Mouse (Mus musculus) kidney, adult 2 months (tissue): Measurements from ENCODE around the gene Klk13. TPM values are rescaled to one million over a fixed set of nuclear protein-coding genes. Genes with fewer than 3 reads are reported as not detected.
A peak's percentile ranks its signal among the peaks of the same experiment; 100 is the strongest.

Experiments used
- DNase-seq: peaks from one replicate; pipeline ENCODE4 v3.0.0; 2021
- H3K27ac ChIP-seq: fragments of 200-500 bp; 2 replicates; pipeline ENCODE4 v1.5.1; 2012; ENCODE audit warnings: low read depth, low read length, control low read depth, inconsistent platforms; ENCODE audit not compliant: insufficient read depth
- H3K27me3 ChIP-seq: fragments of 200-500 bp; replicated peaks from 2 replicates; pipeline ENCODE4 v1.6.1; 2012; ENCODE audit warnings: mild to moderate bottlenecking, moderate library complexity, low read length, inconsistent platforms; ENCODE audit not compliant: control insufficient read depth, insufficient read depth
- H3K36me3 ChIP-seq: fragments of 200-500 bp; 2 replicates; pipeline ENCODE4 v1.6.1; 2012; ENCODE audit warnings: mild to moderate bottlenecking, moderate library complexity, low read length, inconsistent platforms; ENCODE audit not compliant: control insufficient read depth, insufficient read depth
- H3K4me1 ChIP-seq: fragments of 200-500 bp; 2 replicates; pipeline ENCODE4 v1.6.1; 2011; ENCODE audit warnings: low read length; ENCODE audit not compliant: control insufficient read depth, insufficient read depth
- H3K4me3 ChIP-seq: fragments of 200-500 bp; 2 replicates; pipeline ENCODE4 v1.5.1; 2011; ENCODE audit warnings: mild to moderate bottlenecking, low read depth, low read length, control low read depth; ENCODE audit not compliant: insufficient read depth
- CTCF ChIP-seq: fragments of 200-500 bp; conservative IDR thresholded peaks from 2 replicates; pipeline ENCODE4 v1.5.1; 2011; ENCODE audit warnings: low read depth, mild to moderate bottlenecking, control low read depth, low read length, moderate library complexity, mixed read lengths; ENCODE audit not compliant: insufficient read depth, insufficient read length
- POLR2A ChIP-seq: fragments of 200-500 bp; IDR thresholded peaks from one replicate; pipeline ENCODE4 v1.6.1; 2011; ENCODE audit warnings: low read depth, low read length, control low read depth
- WGBS: fragments of 180-500 bp; shearing (Covaris S2); methylation state at CpG from one replicate; pipeline ENCODE4 v1.1.7; 2018; 5-methylcytosine and 5-hydroxymethylcytosine counted together
- polyA plus RNA-seq: library from polyadenylated mRNA; depleted of rRNA; stranded (reverse); fragments of >200 nt; gene quantifications from 2 replicates; pipeline ENCODE4 v1.2.3, GENCODE M21; 2012

The Klk13 gene
- polyA plus RNA-seq, 1 experiment, result not detected

DNA sequence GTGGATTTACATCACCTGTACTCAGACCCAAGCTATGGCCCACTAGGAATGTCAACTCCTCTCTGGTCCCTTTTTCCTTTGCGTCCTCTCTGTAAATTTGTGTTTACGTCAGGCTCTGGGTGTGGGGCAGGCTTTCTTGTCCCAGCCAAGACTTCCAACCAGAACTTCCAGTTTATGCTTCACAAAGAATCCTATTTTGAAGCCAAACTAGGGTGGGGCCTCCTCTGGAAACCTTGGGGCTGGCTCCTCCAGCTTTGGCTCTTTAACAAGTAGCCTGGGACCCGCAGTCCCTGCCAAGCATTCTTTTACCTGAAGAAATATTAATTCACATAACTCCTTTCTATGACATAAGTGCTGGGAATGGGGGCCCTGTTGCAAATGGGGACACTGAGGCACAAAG is 2.3 kb upstream of the Klk13 start:
- Histone ChIP-seq H3K4me3 (no peak overlapping the region), H3K36me3 (no peaks in the 10 kb centered on the region), H3K4me1 (no peaks in the 10 kb centered on the region), H3K27me3 (no peaks in the 10 kb centered on the region), H3K27ac (no peak overlapping the region)
- WGBS, result 83% methylated on average over 3 of the region's 3 CpGs
- no peak for TF ChIP-seq CTCF
- no peak for DNase-seq

DNA sequence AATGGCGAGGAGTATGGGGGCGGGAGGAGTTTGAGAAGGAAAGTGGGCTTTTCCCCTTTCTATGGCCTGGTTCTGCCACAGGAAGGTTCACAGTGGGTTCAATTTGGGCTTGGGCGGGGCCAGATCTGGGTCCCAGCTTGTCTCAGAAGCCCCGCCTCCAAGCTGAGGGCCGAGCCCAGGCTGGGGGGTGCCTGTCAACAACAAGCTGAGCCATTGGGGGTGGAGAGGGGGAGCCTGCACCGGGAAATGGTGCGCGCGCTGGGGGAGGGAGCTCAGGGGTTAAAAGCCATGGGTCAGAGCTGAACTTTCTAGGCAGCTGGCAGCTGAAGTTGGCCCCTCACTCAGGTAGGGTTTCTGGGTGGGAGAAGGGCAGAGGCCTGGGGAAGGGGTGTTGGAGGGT is 550 bp downstream of the Klk13 start:
- H3K4me1 ChIP-seq, result no peaks in the 10 kb centered on the region
- DNase-seq, result no peak
- no peaks in the 10 kb centered on the region for H3K27me3 ChIP-seq
- 9% methylated on average over 9 of the region's 9 CpGs for WGBS
- no peaks in the 10 kb centered on the region for H3K36me3 ChIP-seq
- no peak overlapping the region for H3K27ac ChIP-seq
- TF ChIP-seq POLR2A, result no peak
- TF ChIP-seq CTCF, result no peak
- no peak overlapping the region for H3K4me3 ChIP-seq

DNA sequence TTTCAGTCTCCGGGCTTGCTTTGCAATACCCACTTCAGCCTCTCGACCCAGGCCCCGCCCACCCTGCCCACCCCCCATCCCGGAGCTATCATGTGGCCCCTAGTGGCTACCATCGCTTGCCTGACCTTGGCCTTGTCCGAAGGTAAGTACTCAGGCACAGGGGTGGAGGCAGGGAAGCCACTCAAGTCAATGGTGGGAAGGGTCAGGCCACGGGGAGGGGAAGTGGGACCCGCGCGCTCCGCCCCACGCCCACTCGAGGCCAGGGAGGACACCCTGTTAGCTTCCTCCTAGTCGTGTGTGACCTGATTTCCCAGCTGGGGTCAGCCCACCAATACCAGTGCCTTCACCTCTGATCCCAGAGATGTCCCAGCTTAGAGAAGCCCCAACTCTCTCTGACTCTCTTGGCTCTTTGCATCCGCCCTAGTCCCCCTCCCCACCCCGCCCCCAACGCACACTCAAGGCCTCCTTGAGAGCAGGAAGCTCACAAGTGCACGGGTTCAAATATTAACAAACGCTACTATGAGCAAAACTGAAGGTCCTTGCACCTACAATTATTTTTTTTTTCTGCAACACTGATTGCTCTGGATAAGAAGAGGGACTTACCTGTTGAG is 1.5 kb downstream of the Klk13 start:
- TF ChIP-seq CTCF, result no peak
- no peak for TF ChIP-seq POLR2A
- Histone ChIP-seq H3K4me3 (no peak overlapping the region), H3K4me1 (no peaks in the 10 kb centered on the region), H3K27ac (no peak overlapping the region), H3K27me3 (no peaks in the 10 kb centered on the region), H3K36me3 (no peaks in the 10 kb centered on the region)
- DNase-seq, result no peak
- WGBS, result 10% methylated on average over 19 of the region's 19 CpGs

DNA sequence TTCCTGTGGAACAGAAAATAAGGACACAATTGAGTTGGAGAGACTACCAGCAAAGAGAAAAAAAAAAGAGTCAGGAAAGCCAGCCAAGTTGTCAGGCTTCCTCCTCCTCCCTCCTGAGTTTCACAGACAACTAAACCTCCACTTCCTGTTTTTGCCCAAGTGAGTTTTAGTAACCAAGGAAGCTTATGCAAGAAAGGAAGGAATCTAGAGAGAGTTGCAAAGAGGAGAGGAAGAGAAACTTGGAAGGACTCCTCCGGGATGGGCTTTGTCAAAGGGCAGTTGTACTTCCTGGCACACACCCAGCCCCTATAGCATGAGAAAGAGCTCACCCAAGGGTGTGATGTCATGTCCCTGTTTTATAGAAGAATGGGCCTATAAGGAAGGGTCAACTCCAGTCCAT is 35.4 kb downstream of the Klk13 start:
- WGBS, result 32% methylated on average over 1 of the region's 1 CpGs
- H3K4me3 ChIP-seq, result no peak overlapping the region

DNA sequence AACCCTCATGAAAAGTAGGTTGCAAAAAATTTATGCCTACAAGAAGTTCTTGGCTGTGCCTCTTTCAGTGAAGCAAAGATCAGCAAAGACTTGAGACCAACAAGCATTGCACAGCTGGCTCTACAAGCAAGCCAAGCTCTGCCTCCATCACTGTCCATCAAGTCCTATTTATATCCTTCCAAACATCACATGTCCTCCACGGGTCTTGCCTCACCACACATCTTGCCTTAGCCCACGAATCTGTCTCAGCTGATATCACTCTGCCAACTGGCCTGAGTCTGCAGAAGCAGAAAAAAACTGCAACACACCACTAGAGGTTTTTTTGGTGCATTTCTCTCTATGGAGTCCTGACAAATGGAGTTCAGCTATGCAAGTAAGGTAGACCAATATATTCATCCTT is 40.4 kb downstream of the Klk13 start:
- 58% methylated on average over 2 of the region's 2 CpGs for whole genome bisulfite sequencing
- Histone ChIP-seq H3K27me3 (no peaks in the 10 kb centered on the region), H3K4me3 (no peak overlapping the region)

More for the DNA sequence above, 35.4 kb downstream of the Klk13 start:
- Histone ChIP-seq H3K4me1 (no peaks in the 10 kb centered on the region), H3K27me3 (no peaks in the 10 kb centered on the region), H3K27ac (no peak overlapping the region), H3K36me3 (no peaks in the 10 kb centered on the region)
- peak; percentile 17 for DNase-seq
- no peak for TF ChIP-seq POLR2A
- TF ChIP-seq CTCF, result no peak

DNA sequence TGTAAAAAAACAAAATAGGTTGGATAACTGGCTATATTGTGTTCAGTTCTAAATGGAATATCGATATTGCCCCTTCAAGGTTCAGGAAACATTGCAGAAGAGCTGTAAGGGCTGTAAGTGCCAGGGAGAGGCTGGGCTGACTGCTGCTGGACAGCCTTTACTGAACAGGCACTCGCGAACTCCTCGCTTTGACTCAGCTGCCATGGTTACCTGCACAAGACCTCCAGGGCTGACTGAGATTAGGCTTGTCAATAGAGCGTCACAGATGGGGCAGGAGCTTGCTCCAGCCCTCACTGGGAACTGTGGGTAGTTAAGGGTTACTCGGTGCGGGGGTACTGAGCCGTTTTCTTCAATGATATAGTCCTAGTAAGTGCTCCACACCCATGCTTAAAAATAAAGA is 54.1 kb downstream of the Klk13 start:
- Histone ChIP-seq H3K4me1 (no peaks in the 10 kb centered on the region), H3K27ac (no peak overlapping the region), H3K27me3 (no peaks in the 10 kb centered on the region), H3K36me3 (no peaks in the 10 kb centered on the region), H3K4me3 (no peak overlapping the region)
- no peak for DNase-seq
- WGBS, result 47% methylated on average over 8 of the region's 8 CpGs
- TF ChIP-seq POLR2A (no peak), CTCF (no peak)

More for the DNA sequence above, 40.4 kb downstream of the Klk13 start:
- DNase-seq, result no peak
- H3K27ac ChIP-seq, result no peak overlapping the region
- H3K36me3 ChIP-seq, result no peaks in the 10 kb centered on the region
- TF ChIP-seq POLR2A, result no peak
- TF ChIP-seq CTCF, result no peak
- H3K4me1 ChIP-seq, result no peaks in the 10 kb centered on the region

DNA sequence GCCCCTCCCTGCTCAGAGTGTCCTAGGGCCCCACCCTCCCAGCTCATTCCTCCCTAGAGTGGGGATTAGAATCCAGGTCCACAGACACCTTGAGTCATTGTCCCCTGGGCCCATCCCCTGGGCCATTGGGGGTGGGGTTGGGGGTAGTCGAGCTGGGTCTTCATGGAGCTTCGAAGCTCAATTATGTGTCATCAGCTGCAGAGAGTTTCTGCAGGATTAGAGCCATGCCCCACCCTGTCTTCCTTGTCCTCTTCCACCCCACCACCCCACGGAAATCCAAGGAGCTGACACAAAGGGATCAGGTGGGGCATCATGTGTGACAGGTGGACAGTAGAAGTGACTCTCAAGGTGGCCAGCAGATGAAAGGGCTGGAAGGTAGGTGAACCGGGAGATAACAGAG is 56.2 kb downstream of the Klk13 start, which contains the start of gene Klk12:
Gene Klk12 (plus strand): TSS at position 301 of the 400 bp plus-strand sequence.
- no peak for DNase-seq
- no peaks in the 10 kb centered on the region for H3K27me3 ChIP-seq
- H3K4me3 ChIP-seq, result no peak within 1 kb of the TSS
- no peaks in the 10 kb centered on the region for H3K4me1 ChIP-seq
- H3K36me3 ChIP-seq, result no peaks in the 10 kb centered on the region
- 73% methylated on average over 4 of the region's 4 CpGs for WGBS
- no peak within 1 kb of the TSS for H3K27ac ChIP-seq
- TF ChIP-seq CTCF (no peak), POLR2A (no peak)
